Mouse (Mus musculus) liver, adult 2 months (tissue): ENCODE results near the gene Gm8947.
"Not testable (repeated sequence)": the region's sequence is repeated elsewhere in the genome, so short reads cannot be mapped to it uniquely, and the experiment has no call there.

Experiments used
- CTCF ChIP-seq: fragments of 200-500 bp; IDR thresholded peaks from 2 replicates; pipeline ENCODE4 v1.5.1; 2011; ENCODE audit warnings: low read depth, low read length, control low read depth
- POLR2A ChIP-seq: fragments of 200-500 bp; IDR thresholded peaks from 2 replicates; pipeline ENCODE4 v1.6.1; 2011; ENCODE audit warnings: low read length, control low read depth; ENCODE audit not compliant: insufficient read depth; ENCODE audit errors: extremely low read depth

- TF ChIP-seq CTCF, POLR2A: not testable (repeated sequence)
Measured at GRCm38 (mm10) chr1:151200620-151201019, 8.4 kb downstream of the Gm8947 start.
